Mouse (Mus musculus): ENCODE measurements around the gene Chrm3. TPM values are rescaled to one million over a fixed set of nuclear protein-coding genes. Genes with fewer than 3 reads are reported as not detected.
"Not testable (repeated sequence)": the region's sequence is repeated elsewhere in the genome, so short reads cannot be mapped to it uniquely, and the experiment has no call there.

Gene Chrm3
- total RNA-seq, 2 experiments from 2014 or later, result 0.57 to 0.66 TPM

- intact Hi-C loops (cut with DNase I; ENCODE audit: low total_unique reads), result loop anchor here (5.0 kb wide), 2 partner anchors 660 to 775 kb away; no protein-coding TSS in a partner anchor
- no peak for DNase-seq
These were observed 513.1 kb downstream of the Chrm3 start for GRCm38 (mm10) chr13:9847515-9847914.

- DNase-seq, result peak; percentile 45
- intact Hi-C loops (cut with DNase I; ENCODE audit: low total_unique reads), result loop anchor here (5.0 kb wide), 2 partner anchors 659 to 774 kb away; no protein-coding TSS in a partner anchor
These were observed 513.9 kb downstream of the Chrm3 start for GRCm38 (mm10) chr13:9846543-9847434.

- intact Hi-C loops (cut with DNase I; ENCODE audit: low total_unique reads), result not testable (repeated sequence)
- DNase-seq, result peak; percentile 73
These were observed 526.4 kb downstream of the Chrm3 start for GRCm38 (mm10) chr13:9834146-9834679.

- no peak for DNase-seq
- intact Hi-C loops (cut with DNase I; ENCODE audit: low total_unique reads), result no loop called here
These were observed 534.4 kb downstream of the Chrm3 start for GRCm38 (mm10) chr13:9826227-9826626.

Small RNA genes within 50 kb of the gene (microRNA-seq; reads per million reads assigned to microRNA genes)
- 0 reads per million in 2 experiments for gene Gm24187
